Mouse (Mus musculus) left cerebral cortex, adult 18-20 months (tissue): ENCODE data around the gene Mrm1. TPM values are rescaled to one million over a fixed set of nuclear protein-coding genes. Genes with fewer than 3 reads are reported as not detected.
"Not testable (repeated sequence)": the region's sequence is repeated elsewhere in the genome, so short reads cannot be mapped to it uniquely, and the experiment has no call there.

Experiments used
- DNase-seq, 2 experiments: peaks; one replicate each; pipeline ENCODE4 v3.0.0; 2021 to 2022; ENCODE audit warnings: low spot score in 2 of 2, mixed read lengths in 1 of 2
- long read RNA-seq, 2 experiments: library from polyadenylated mRNA; stranded (forward); transcript quantifications; one replicate each; pipeline ENCODE4 v2.0.0; 2021
- total RNA-seq, 2 experiments: library from RNA; stranded (reverse); gene quantifications; 2 replicates each; pipeline ENCODE4 v1.2.3; 2021

The Mrm1 gene
- 10 to 100 TPM; 17.4 to 17.5 TPM for total RNA-seq
- long read RNA-seq, experiment 1, transcript Mrm1-201 (5 exons, 2,477 nt), result major isoform, 16 of 28 reads
- long read RNA-seq, experiment 1, partial matches to known transcripts, result 6 of 28 reads
- long read RNA-seq, experiment 1, other reads (novel, unspliced or antisense), result 6 of 28 reads
- long read RNA-seq, experiment 2, transcript Mrm1-201 (5 exons, 2,477 nt), result major isoform, 17 of 24 reads
- long read RNA-seq, experiment 2, partial matches to known transcripts, result 5 of 24 reads
- long read RNA-seq, experiment 2, other reads (novel, unspliced or antisense), result 2 of 24 reads

DNA sequence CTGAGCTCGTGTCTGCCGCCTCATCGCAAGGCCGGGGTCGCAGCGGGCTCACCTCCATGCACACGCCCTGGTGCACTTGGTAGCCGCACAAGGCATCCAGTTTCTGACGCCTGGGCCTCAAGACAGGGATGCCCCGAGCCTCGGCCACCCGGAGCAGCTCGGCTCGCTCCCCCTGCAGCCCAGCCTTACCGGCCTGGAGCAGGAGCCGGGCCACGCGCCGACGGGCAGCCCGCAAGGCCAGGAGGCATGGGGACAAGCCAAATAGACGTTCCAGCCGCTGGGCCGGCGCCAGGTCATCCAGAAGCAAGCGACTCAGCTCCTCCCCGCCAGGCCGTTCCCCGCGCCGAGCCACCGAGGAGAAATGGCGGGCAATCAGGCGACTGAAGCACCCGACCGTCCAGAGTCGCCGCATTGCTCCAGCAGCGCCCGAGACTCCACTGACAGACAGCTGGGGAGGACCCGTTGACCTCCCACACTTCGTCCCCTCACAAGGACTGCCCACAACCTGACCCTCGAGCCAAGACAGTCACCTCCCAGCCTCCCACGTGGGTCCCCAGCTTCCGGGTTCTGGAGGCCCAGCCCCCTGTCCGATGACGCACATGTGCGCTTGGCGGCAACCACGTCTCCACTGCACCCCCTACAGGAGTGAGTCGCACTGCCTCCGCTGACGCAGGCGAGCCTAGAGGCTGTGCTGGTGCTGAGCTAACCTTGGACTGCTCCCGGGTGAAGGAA, at the start of gene Mrm1:
Gene Mrm1 (minus strand): TSS at position 555 of the 732 bp plus-strand sequence.
- DNase-seq, result peak; percentile 94 to 96

DNA sequence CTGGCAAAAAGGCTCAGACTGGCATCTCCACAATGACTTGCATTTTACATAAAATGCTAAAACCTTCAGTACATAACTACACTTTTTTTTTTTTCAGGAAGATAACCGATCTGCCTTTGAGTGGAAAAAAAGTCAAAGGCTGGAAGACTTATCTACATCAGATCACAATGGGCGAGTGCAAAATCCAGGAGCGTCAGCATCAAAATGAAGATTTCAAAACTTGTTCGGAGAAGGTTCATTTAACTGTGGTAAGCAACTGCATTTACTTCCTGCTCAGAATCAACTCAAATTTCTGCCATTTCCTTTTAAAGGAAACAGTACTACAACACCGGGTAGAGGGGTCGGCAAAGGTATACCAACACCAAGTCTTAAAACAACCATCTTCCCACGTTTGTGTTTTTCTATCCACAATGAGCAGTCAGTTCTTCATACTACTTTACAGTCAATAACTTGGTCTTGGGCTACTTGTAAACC, 49.5 kb upstream of the Mrm1 start:
- DNase-seq, result no peak

DNA sequence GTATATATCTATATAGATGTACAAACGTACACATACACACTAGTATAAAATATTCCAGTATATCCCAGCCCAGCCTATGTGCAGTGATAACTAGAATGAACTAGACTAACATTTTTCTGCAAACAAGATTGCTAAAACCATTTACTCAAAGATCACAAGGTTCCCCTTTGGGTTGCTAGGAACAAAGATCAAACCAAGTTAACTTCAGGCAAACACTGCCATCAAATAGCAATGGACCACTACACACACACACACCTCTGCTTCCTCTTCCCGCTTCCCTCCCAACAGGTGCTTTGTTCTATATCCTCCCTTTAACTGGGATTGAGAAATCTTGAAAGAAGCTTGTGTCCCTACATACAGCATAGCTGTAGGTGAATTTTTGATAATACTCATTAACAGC, 48.3 kb upstream of the Mrm1 start:
- no peak for DNase-seq

DNA sequence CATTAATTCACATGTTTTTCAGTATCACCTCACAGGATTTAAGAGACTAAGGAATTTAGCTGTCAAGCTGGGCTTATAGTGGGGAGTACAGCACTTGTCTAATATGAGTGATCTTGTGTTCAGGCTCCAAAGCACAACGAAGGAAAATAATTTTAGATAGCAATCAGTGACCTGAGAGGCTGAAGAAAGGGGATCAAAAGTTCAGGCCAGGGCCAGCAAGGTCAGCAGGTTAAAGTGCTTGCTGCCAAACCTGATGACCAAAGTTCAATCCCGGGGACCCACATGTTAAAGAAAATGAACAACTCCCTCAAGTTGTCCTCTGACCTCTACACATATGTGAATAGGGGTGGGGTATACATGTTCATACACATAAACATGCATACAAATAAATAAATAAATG, 46.0 kb upstream of the Mrm1 start:
- DNase-seq, result no peak

DNA sequence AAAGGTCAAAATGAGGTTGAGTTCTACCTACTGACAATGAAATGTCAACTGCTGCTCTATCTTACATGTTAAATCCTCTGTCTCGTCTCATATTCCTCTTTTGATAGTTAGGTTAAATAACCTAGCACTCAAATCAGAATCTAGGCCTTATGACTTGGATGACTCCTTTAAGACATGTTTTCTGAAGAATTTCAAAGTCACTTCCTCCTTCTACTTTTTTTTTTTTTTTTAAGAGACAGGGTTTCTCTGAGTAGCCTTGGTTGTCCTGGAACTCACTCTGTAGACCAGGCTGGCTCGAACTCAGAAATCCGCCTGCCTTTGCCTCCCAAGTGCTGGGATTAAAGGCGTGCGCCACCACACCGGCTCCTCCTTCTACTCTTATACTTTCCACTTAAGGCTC, 36.0 kb upstream of the Mrm1 start:
- DNase-seq, result no peak

DNA sequence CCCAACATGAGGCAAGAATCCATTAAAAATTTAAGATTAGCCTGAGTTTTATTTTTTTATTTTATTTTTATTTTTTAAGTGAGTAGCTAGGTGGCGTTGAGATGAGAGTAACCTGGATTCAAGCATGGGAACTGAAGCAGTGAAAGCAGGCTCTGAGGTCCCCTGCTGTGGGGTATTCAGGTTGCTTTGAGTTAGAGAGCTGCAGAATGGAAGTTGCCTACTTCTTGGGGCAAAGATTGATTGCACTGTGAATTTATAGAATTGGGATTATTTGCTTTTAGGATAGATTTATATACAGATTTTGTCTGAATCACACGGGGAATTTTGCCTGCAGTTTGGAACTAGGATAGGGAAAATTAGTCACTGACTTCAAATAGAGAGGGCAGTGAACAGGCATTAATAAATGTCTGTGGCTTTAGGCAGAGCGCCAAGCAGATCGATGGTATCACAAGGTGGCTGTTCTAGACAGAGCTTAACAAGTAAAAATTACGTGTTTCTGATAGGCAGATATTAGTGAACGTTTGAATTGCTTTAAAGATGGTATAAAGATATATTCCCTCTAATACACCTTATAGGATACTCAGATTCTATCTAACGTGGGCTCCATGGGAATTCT, 28.3 kb upstream of the Mrm1 start:
- no peak for DNase-seq

DNA sequence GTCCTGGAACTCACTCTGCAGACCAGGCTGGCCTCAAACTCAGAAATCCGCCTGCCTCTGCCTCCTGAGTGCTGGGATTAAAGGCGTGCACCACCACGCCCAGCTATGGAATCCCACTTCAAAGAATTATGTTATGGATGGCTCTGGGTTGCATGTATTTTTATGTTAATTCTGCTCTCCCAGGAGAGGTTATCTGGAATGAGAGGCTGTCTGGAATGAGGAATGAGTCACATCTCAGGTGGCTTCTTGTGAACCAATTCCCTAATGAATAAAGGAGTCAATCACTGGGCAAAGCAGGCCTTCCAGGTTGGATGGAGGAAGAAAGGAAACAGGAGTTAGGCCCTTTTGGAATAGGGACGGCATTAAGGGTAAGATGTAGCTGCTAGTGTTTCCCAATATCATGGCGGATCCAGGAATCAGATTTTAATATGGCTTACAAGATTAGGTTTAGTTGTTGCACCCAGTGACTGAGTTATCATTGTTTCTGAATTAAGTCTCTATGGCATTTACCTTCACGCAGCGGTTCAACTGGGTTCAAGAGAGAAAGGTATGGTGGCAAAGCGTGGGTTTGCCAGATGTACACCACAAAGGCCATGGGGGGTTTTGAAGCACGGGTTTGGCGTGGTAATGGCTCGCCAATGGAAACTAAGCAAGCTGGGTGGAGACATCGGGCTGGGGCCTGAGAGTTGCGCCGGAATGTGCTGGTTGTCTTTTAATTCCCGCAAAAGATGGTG, 27.6 kb upstream of the Mrm1 start:
- no peak for DNase-seq

DNA sequence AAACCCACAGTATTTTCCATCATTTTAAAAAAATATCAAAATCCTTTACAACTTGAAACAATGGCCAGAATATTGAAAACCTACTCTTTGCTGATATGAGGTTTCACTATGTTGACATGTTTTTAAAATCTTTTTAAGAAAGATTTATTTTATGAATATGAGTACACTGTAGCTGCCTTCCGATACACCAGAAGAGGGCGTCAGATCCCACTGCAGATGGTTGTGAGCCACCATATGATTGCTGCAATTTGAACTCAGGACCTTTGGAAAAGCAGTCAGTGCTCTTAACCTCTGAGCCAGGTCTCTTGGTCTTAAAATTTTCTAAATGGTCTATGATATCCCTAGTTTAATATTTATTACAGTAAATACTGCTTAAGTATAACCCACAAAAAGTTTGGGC, 20.0 kb upstream of the Mrm1 start:
- no peak for DNase-seq

DNA sequence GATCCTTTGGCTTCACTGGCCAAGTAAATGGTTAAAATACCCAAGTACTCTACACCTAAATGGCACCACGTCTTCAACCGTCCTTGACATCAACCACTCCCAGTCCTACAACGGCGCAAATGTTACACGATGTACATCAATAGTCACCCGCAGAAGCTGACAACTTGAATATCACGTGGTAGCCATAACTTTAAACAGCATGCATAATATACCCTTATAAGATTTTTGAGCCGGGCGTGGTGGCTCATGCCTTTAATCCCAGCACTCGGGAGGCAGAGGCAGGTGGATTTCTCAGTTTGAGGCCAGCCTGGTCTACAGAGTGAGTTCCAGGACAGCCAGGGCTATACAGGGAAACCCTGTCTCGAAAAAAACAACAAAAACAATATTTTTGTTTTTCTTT, 10.2 kb upstream of the Mrm1 start:
- DNase-seq, result not testable (repeated sequence)

DNA sequence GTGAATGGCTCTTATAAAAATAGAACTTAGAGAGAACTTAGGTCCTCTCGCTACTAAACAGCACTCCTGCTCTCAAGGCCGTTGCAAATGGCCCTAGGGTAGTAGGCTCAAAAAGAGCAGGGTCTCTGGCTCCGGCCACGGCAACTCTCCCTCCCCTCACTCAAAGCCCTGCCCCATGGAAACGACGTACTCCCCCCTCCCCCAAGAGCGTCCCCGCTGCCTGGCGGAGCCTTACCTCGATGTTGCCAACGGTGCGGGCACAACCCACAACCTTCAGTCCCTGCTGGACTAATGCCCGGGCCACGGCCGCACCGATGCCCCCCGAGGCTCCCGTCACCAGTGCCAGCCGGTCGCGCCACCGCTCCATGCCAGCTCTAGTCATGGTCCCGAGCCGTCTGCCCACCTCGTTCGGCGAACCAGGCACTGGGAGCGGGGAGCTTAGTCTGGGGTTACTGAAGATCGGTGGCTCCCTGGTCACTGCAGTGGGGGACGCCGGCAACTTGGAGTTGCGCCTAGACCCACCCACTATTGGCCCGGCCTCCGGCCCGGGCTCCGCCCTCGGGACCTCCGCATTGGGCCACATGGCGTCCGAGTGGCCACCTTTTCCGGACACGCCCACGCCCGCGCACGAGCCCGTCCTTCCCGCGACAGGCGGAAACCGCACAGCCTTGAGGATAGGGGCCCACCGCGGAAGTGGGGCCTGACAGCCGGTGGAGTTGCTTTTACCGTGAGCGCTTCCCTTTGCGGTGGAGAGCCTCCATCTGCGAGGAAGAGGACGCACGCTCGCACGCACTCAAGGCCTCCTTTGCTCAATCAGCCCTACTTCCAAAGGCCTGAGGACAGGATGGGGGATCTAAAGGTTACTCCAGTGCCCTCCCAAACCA, 9.4 kb upstream of the Mrm1 start, which contains the start of gene Dhrs11:
Gene Dhrs11 (minus strand): TSS at position 479 of the 884 bp plus-strand sequence.
- DNase-seq, result peak; percentile 81 to 86

DNA sequence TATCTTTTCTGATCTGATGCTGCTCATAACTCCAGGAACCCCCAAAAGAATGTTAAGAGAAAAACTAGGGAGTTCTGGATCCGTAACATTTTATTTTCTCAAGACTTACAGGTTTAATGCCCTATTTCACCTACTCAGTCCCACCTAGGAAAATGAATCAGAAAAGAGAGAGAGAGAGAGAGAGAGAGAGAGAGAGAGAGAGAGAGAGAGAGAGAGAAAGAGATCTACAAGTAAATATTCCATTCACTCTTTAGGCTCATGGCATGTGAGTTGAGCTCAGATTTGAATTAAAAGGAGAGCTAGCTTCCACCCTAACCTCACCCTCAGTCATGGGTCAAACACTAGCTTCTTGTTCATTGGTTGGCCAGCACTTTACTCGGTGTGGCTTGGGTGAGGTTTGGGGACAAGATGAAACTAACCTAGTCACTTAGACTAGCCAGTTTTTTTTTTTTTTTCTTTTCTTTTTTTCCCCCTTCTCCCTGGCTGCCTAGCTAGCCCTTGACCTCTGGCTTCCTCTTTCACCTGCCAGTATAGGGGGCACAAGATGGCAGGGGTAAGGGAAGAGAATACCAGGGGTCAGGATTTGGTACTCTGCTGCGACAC, 8.7 kb upstream of the Mrm1 start:
- no peak for DNase-seq

DNA sequence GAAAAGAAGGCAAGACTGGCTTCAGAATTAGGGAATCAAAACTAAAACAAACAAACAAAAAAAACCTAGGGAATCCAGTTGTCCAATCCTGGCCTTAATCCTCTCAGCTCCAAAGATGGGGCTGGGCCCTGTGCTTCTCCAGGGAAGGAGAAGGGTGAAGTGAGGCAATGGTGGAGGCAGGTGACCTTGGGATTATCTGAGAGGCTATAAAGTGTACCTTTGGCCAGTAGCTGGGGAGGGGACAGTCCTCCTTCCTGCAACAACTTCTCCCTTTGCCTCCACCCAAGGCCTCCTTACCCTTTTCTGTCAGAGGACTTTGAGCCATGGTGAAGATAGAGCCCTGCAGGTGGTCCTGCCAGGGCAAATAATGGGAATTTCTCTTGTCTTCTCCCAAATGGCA, 8.2 kb upstream of the Mrm1 start:
- DNase-seq, result no peak

DNA sequence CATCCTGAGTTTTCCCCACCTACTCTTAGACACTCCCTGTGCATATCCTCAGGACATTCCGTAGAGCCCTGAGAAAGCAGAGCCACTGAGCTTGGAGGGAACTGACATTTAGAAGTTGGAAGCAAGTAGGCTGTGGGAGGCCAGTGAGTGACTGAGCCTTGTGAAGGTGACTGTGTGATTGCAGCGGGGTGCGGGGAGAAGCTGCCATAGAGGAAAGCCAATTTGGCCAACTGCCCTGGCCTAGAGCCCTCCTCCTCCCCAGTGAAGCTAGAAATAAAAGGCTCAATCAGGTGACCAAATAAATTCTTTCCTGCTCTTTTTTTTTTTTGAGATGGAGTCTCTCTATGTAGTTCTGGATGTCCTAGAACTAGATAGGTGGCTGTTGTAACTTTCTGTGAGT, 6.9 kb upstream of the Mrm1 start:
- peak; percentile 51 to 56 for DNase-seq

DNA sequence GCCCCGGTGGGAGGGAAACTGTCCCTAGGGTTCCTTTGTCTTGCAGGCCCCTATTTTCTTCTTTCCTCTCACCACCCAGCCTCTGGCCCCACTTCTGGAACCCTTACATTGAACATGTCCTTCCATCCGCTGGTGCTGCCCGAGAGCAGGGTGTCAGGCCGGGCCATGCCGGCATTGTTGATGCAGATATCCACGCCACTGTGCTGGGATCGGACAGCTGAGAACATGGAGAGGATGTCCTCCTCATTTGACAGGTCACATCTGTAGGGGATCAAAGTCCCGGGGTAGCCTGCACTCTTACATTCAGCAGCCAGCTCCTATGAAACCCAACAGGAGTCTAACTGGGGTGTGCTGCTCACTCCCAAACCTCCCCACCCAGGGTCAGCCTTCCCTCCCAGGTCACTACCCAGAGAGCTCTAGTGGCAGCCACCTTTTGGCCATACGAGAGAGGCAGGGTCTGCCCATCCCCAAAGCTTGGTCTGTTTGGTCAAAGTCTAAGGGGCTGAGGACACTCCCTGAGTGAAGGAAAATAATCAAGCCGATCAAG, 6.0 kb upstream of the Mrm1 start:
- no peak for DNase-seq

DNA sequence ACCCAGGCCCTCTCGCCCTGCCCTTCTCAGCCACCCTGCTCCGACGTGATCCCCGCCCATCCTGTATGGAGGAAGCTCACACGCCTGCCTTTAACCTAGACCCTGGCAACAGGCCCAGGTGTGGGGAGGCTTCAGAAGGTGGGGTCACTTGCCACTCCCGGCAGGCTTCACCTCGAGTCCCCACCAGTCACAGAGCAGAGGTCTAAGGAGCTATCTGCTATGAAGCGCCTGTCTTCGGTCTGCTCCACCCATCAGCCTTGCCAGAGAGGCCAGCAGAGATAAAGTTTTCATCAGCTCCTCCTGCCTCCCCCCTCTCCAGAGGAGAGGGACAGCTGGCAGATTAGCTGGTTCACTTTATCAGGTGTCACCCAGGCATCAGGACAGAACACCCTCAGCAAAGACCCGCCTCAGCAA, 4.2 kb upstream of the Mrm1 start:
- DNase-seq, result no peak

DNA sequence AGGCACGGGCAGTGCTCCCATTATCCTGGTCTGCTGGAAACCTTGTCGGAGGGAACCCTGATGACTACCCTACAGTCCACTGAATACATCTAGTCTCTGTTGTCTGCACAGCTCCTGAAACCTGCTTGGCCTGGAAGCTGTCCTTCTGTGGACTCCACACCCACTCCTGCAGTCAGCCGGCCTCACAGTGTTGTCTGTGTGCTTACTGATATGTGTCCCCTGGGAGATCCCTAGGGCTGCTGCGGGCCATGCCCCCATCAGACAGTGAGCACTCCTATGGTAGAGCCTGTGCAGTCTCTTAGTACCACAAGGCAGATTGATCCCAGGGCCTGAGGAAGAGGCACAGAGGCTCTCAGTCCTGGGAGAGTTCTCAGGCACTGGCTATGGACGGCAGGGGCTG, 3.2 kb upstream of the Mrm1 start:
- DNase-seq, result no peak

DNA sequence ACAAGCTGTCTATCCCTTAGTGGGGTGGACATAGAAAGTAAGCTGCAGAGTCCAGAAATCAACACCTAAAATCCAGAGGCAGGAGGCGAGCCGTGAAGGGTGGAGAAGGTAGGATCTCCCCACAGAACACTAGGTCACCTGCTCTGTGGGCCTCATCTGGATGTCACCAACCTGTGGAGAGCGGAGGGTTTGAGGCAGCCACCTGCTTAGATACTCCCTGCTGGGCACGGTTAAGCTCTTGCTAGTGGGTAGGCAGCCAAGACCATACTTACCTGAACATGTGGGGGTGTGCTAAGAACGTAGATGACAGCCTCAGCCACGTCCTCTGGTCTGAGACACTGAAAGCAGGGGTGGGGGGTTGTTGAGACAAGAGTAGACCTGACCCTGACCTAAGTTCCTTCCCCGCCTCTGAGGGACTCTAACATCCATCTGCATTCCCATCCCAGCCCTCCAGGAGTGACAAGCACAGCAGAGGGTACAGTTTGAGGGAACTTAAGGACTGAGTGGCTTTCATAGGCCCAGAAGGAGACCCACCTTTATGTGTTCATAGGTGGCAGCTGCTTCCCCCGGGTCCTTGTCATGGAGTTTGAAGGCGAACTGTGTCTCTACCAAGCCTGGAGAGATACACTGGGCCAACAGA, 1.9 kb upstream of the Mrm1 start:
- DNase-seq, result no peak

DNA sequence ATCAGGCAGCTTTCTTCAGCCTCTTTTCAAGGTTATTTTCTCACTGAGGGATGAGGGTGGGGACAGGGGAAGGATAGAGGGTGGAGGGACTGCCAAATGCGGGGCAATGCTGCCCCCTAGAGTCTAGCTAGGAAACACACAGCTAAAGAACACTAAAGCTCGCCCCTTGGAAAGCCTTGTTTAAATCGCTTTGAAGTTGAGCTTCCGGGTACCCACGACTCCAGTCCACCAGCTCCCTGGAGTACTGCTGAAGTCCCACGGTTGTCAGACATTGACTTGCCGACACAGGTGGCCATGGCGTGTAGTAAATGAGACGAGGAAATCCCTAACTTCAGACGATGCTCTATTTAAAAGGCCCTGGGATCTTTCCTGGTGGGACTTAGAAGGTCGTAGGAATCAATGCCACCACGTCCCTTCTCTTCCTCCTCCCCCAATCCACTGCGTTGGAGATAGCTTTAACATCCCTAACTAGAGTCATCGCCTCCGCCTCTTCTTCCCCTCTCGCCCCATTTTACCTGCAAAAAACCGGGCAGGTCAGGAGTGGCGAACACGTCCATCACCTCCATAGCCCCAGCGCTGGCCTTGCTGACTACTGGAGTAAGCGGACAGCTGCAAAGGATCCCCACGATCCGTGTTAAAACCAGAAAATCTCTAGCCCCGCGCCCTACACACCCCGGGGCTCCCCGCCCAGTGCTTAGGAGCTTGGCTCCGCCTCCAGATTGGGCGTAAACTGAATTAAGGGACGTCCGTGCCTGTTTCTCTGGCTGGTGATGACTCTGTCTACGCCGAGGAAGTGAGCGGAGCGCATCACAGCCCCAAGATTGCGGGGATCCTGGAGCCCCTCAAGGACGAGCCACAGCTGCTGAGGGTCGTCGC, 992 bp downstream of the Mrm1 start:
- peak; percentile 64 to 70 for DNase-seq
